Mouse (Mus musculus) embryo, embryonic 11 days (tissue): Measurements from ENCODE around the gene C1qtnf6.
A peak's percentile ranks its signal among the peaks of the same experiment; 100 is the strongest.

ENCODE experiments used
- DNase-seq: peaks from one replicate; pipeline ENCODE4 v3.0.0-alpha.2; 2015

The C1qtnf6 gene

GRCm38 (mm10) chr15:78544041-78544440 is 12.8 kb upstream of the C1qtnf6 start:
- no peak for DNase-seq

DNA sequence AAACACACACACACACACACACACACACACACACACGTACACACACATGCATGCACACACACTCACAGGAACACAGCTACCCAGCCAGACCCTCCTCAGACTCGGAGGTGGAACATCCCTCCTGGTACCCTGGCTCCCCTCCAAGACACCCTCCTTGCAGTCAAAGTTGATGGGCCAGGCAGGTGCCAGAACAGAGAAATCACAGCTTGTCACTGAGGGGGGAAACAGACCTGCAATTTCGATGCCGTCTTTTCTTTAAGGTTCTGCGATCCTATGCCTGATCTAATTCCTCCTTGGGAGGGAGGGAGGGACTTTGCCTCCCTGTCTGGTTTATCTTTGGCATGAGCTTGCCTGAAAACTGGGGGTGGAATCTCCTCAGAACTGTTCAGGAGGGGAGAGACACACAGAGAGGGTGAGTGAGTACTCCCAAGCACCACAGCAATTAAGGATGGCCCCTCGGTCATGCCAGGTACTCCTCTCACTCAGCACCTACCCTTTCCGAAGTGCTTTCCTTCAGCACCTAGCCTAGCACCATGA is 11.6 kb upstream of the C1qtnf6 start:
- no peak for DNase-seq

DNA sequence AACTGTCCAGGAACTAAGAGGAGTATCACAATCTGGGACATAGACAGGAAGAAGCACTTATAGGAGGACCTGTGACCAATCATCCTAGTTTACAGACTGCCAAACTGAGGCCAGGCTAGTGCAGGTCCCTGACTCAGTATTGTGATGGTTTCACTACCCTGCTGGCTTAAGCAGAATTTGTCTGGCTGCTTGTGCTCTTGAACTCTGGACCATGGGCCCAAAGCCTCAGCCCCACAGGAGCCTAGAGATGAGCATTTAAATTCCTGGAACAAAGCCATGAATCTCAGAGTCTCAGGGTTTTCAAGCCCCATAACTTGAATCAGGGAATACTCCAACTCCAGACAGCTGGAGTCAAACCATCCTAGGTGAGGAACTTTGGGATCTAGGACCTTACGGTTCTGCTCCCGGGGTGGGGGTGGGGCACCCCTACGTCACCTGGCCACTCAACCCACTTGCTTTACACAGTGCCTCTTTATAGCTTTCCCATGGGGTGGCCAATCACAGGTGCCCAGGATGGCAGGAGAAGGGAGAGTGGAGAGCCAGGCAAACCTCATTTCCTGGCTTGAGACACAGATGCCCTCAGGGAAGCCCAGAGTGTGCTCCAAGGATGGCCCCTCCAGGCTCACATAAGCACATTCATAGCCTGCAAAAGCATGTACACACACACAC is 11.0 kb upstream of the C1qtnf6 start:
- no peak for DNase-seq

DNA sequence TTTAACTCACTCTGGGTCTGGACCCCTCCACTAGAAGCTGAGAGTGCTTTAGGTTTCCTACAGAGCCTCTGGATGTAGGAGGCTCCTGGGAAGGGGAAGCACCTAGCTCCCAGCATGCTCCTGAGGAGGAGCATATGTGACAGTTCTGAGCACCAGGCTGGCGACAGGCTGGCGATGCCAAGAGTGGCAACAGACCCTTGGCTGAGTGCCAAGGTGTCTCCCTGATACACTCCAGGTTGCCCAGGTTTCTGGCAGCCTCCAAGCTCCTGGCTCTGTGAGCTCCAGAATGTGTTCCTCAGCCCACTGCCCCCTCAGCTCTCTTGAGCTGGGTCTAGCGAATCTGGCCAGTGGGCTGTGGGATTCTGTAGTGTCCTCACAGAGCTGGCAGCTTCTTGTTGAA is 10.4 kb upstream of the C1qtnf6 start:
- no peak for DNase-seq

DNA sequence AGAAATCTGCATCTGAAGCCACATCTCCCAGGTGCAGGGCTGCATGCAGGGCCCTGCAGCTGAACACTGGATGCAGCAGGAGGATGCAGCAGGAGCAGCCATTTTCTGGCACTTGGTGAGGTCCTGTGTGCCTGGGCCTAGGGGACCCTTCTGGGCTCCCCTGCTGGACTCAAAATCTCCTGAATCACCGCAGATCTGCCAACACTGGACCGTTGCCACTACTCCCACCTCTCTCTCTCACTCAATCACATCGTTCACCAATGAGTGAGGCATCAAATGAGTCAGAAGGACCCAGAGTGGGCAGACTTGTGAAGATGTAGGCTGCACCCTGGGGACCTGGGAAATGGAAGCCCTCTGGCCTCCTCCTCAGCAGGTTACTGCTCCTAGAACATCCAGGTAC is 9.8 kb upstream of the C1qtnf6 start:
- DNase-seq = no peak

DNA sequence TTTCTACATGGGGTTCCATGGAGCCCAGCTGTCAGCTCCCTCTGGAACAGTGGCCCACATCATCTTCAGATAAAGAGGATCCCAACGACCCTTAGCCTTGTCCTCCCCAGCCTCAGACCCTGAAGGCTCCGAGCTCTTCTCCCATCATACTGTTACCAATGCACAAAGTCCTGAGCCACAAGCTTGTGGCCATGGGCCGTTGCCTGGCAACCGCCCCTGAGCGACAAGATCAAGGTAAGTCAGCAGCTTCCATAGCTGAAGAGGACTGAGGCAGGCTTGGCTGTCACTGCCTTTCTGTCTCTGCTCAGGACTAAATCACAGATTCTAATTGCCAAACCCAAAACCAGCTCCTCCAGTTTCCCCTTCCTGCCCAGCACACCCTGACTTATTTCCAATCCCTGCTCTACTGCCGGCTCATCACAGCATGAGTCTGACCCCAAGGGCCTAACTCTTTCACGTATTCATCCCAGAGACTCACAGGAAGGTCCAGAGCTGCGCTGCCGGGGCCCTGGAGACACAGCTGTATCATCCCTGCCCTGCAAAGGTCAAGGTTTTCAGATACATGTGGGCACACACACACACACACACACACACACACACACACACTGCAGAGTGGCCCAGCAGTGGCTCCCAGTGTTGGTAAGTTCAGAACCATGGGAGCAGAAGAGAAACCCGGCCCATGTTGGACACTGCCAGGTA is 4.7 kb upstream of the C1qtnf6 start:
- no peak for DNase-seq

DNA sequence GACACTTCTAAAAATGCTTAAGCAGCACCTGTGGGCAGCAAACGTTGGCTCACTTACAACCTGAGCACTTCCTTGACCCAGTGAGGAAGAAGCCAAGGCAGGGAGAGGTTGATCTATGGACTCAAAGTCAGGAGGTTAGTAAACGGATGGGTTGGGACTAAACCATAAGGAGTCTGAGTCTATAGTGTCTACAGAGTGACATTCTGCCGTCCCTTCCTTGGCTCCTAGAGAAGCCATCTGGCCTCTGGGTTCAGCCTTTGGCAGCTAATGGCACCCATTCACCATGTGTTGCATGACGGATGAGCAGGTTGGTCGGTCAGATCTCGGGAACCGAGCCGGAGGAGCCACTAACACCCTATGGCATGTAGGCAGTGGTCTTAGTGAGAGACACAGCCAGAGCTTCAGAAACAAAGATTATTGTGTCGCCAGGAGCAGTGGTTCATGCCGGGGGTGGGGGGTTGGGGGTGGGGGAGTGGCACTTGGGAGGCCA is 2.2 kb upstream of the C1qtnf6 start:
- no peak for DNase-seq

DNA sequence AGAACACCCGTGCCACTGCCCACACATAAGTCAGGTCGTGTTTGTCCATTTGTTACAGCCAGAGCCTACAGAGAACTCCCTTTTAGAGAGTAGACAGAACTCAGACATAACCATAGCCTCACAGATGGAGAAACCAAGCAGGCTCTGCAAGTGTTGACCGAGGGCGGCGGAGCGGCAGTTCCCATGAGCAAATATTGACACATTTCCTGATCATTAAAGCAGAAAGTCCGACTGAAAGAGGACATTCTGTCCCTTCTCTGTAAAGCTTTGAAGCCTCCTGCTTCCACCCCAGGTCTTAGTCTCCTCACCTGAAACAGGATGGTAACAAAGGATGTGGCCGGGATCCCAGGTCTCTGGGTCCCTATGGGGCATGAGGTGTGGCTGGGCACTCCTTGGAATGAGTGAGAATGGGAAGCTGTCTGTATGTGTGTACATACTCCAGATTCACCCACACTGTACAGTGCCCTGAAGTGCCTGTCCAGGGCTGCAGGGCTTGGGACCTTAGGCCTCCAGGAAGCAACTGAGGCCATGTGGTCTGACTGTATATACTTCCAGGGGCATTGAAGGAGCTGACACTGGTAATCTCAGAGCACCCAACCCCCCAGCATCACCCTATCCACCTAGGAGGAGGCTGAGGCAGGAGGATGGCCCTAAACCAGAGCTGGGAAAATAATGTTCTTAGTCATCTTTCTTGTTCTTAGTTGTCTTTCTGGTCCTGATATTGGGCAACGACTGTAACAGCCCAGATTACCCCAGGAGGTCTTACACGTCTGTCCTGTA is 1.5 kb upstream of the C1qtnf6 start:
- no peak for DNase-seq

GRCm38 (mm10) chr15:78531901-78532469 is 769 bp upstream of the C1qtnf6 start:
- peak; percentile 97 for DNase-seq

- DNase-seq = no peak
Measured at GRCm38 (mm10) chr15:78531451-78531720, 170 bp upstream of the C1qtnf6 start.

DNA sequence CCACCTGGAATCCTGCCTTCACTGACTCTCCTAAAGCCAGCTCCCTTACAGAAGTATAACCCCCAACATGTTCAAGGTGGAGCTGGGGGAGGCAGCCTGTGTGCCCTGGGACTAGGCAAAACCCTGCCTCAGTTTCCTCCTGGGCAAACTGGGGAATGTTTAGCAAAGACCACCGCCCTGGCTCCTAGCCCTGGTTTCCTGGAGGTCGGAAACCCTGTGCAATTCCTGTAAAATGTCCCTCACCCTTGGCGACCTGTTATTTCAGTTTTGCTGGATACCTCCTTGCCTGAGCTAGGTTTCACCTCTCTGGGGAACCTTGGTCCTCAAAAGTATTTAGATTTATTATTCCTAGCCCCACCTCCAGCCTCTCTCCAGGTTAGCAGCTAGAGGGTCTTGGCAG is 1.1 kb downstream of the C1qtnf6 start:
- no peak for DNase-seq

DNA sequence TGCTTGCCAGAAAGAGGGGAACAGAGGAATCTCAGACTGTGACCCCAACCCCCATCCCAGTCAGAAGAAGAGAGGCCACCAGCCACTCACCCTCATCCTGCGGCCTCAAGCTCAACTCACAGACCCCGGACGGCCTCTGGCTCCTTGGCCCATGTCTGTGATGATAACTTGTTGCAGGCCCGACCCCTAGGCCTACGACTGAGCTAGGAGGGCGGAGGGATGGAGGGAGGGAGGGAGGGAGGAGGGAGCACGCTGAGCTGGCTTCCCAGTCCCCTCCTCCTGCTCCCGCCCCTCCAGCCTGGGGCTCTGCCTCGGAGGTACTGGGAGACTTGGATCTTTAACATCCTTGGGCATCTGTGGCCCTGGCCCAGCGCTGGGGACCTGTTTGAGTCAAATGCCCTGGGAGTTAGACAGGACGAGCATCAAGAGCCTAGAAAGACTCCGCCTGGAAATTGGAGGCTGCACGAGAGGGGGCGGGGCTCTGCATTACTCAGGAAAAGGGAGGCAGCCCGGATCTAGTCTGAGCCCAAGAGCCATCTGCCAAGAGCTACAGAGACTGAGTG is 1.7 kb downstream of the C1qtnf6 start:
- peak; percentile 83 for DNase-seq

DNA sequence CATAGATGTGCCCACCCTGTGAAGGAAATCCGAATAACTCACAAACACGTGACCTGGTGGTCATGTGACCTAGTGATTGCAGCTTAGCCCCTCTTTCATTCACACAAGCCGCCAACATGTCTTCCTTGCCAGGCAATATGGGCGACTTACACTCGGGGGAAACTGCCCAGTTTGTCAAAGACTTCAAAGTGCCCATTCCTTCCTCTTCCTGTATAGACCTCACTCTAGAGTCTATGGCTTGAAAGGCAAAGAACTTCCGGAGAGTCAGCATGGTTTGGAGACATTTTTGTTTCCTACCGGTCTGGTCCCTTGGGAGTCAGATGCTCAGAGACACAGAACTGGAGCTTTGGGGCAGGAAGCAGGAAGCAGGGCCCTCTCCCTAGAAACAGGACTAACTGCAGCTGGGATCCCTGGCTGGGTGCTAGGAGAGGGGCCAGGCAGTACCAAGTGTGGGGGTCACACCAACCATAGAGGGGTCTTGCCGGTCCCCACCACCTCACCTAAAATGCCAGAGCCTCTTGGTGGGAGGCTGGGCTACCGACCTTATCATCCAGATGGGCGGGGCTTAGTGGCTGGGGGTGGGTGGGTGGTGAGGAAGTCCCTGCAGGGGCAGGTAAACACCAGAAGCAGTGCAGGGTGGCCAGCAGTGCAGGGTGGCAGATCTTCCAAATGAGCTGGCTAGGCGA is 2.3 kb downstream of the C1qtnf6 start:
- no peak for DNase-seq

DNA sequence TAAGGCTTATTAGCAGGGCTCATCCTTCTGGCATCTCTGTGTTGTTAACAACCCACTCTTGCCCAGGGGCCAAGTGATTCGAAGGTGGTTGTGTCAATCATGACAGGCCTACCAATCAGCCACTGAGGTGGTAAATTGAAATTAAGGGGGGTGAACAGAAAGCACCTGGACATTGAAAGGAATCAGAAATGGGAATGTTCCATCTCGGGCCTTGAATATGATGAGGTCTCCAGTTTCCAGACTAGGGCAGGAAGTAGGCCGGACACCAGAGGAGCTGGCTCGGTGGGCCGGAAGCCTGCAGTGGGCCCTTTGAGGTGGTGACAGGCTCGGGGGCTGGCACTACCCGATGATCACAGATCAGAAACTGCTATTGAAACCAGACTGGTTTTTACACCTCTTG is 3.2 kb downstream of the C1qtnf6 start:
- DNase-seq = no peak

- DNase-seq = no peak
Measured at GRCm38 (mm10) chr15:78524163-78524562, 7.1 kb downstream of the C1qtnf6 start.

DNA sequence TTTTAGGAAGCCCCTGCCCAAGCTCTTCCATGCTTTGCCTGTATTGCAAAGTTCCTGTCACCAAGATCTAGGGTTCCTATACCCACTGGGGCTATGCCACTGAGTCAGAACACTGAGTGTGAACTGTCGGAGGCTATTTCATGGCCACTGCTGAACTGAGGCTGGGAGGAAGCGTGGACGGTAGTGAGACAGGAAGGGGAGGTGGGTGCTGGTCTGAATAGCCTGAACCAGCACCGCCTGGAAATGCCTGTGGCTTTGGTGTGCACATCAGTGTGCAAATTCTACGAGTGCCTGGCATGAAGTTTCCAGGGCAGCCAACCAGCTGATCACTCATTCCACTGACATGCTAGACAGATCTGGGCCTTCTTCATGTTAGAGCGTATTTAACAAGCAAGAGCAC is 9.3 kb downstream of the C1qtnf6 start:
- DNase-seq = no peak

DNA sequence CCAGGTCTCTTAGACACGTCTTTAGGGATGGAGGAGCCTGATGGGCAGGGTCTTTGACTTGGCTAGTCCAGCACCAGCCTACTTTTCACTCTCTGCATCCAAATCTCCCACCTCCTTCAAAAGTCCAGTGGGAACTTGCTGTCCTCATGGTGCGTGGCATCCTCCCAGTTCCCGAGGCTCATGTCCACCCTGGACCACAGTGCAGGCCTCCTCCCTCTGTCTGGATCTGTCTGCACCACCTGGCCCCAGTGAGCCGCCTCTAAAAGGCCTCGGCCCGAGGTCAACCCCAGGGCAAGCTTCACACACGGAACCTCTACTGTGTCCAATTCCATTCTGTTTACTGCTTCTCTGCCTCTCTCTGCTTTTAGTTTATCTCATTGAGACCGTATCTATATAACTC is 9.9 kb downstream of the C1qtnf6 start:
- DNase-seq = no peak

GRCm38 (mm10) chr15:78520112-78520715 is 11.0 kb downstream of the C1qtnf6 start:
- DNase-seq = no peak

- DNase-seq = no peak
Measured at GRCm38 (mm10) chr15:78518221-78518620, 13.0 kb downstream of the C1qtnf6 start.

GRCm38 (mm10) chr15:78515759-78516158 is 15.5 kb downstream of the C1qtnf6 start:
- no peak for DNase-seq

- DNase-seq = peak; percentile 84
Measured at GRCm38 (mm10) chr15:78514393-78515146, 16.6 kb downstream of the C1qtnf6 start.
